Mouse (Mus musculus): Measurements from ENCODE around the gene Sec23a. TPM values are rescaled to one million over a fixed set of nuclear protein-coding genes. Genes with fewer than 3 reads are reported as not detected.
"Not testable (repeated sequence)": the region's sequence is repeated elsewhere in the genome, so short reads cannot be mapped to it uniquely, and the experiment has no call there.

The Sec23a gene
- polyA plus RNA-seq, 1 experiment from 2014 or later: 25.7 TPM

- peaks cover 47% of the 10 kb centered on the region for H3K36me3 ChIP-seq (replicated peaks)
- WGBS (ENCODE audit: insufficient replicate concordance): 47% methylated on average over 6 of the region's 6 CpGs
Measured at GRCm38 (mm10) chr12:58981178-58981661, 30.6 kb downstream of the Sec23a start.

GRCm38 (mm10) chr12:58976966-58977365 is 34.9 kb downstream of the Sec23a start:
- Histone ChIP-seq H3K9me3 (replicated peaks) (no peaks in the 10 kb centered on the region), H3K4me1 (replicated peaks) (peaks cover 12% of the 10 kb centered on the region), H3K27ac (replicated peaks) (no peak overlapping the region), H3K27me3 (no peaks in the 10 kb centered on the region), H3K4me3 (replicated peaks) (no peak overlapping the region), H3K4me2 (no peak overlapping the region), H3K9ac (no peak overlapping the region), H3K36me3 (replicated peaks) (peaks cover 37% of the 10 kb centered on the region)
- ATAC-seq (ENCODE audit: insufficient read depth): no peak
- 71% methylated on average over 2 of the region's 2 CpGs for WGBS (ENCODE audit: insufficient replicate concordance)

More at GRCm38 (mm10) chr12:58981178-58981661, 30.6 kb downstream of the Sec23a start:
- Histone ChIP-seq H3K4me2 (peak overlapping the region; percentile 23; the same call in 1 of the 2 replicates), H3K4me1 (replicated peaks) (peaks cover 13% of the 10 kb centered on the region), H3K27ac (replicated peaks) (peak overlapping the region; percentile 45; the same call in 1 of the 2 replicates)
- H3K9ac ChIP-seq; H3K4me3 ChIP-seq (replicated peaks); H3K27me3 ChIP-seq; H3K9me3 ChIP-seq (replicated peaks): not testable (repeated sequence)
- peak; percentile 70 for ATAC-seq (ENCODE audit: insufficient read depth)

DNA sequence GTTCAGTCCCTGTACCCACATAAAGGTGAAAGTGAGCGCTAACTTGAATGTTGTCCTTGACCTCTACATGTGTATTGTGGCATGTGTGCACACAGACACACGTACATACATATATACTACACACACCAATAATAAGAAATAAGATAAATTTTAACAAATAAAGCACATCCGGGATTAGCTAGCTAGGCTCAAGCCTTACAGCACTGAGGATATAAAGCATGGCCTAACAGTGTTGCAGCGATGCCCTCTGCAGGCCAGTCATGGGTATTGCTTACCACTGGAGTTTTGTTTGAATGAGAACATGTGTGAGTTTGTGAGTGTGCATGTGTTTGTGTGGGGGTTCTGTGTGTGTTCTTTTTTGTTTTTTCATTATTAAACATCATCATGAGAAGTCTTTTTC is 47.2 kb downstream of the Sec23a start:
- H3K4me1 ChIP-seq (replicated peaks): no peaks in the 10 kb centered on the region
- no peak for ATAC-seq (ENCODE audit: insufficient read depth)
- H3K27ac ChIP-seq (replicated peaks): no peak overlapping the region
- no peak overlapping the region for H3K4me2 ChIP-seq
- no peak overlapping the region for H3K4me3 ChIP-seq (replicated peaks)
- peaks cover 19% of the 10 kb centered on the region for H3K36me3 ChIP-seq (replicated peaks)
- 59% methylated on average over 4 of the region's 4 CpGs for WGBS (ENCODE audit: insufficient replicate concordance)
- no peaks in the 10 kb centered on the region for H3K9me3 ChIP-seq (replicated peaks)
- H3K27me3 ChIP-seq: no peaks in the 10 kb centered on the region
- no peak overlapping the region for H3K9ac ChIP-seq

DNA sequence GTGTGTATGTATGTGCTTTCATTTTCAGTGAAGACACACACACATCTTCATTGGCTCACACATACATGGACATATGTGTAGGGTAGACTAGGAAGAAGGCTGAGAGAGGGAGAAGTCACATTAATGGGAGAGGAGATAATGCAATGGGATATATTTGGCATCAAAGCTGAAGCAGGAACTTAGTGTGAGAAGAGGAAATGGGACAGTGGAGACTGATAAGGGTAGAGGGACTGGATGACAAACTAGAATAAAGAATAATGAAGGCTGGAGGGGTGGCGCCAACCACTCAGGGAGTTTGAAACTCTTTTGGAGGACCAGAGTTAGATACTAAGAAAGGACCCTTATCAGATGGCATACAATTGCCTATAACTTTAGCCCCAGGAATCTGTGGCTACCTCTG is 51.0 kb downstream of the Sec23a start:
- no peaks in the 10 kb centered on the region for H3K27me3 ChIP-seq
- H3K9me3 ChIP-seq (replicated peaks): no peaks in the 10 kb centered on the region
- peaks cover 9% of the 10 kb centered on the region for H3K36me3 ChIP-seq (replicated peaks)
- no peak overlapping the region for H3K4me2 ChIP-seq
- WGBS (ENCODE audit: insufficient replicate concordance): 26% methylated on average over 1 of the region's 1 CpGs
- ATAC-seq (ENCODE audit: insufficient read depth): no peak
- no peak overlapping the region for H3K27ac ChIP-seq (replicated peaks)
- no peak overlapping the region for H3K4me3 ChIP-seq (replicated peaks)
- no peak overlapping the region for H3K9ac ChIP-seq
- no peaks in the 10 kb centered on the region for H3K4me1 ChIP-seq (replicated peaks)

GRCm38 (mm10) chr12:58956624-58957023 is 55.2 kb downstream of the Sec23a start:
- Histone ChIP-seq H3K4me2 (no peak overlapping the region), H3K36me3 (replicated peaks) (no peaks in the 10 kb centered on the region), H3K9me3 (replicated peaks) (no peaks in the 10 kb centered on the region), H3K27ac (replicated peaks) (no peak overlapping the region), H3K9ac (no peak overlapping the region), H3K27me3 (no peaks in the 10 kb centered on the region), H3K4me1 (replicated peaks) (no peaks in the 10 kb centered on the region), H3K4me3 (replicated peaks) (no peak overlapping the region)
- ATAC-seq (ENCODE audit: insufficient read depth): no peak
- 54% methylated on average over 7 of the region's 7 CpGs for WGBS (ENCODE audit: insufficient replicate concordance)

DNA sequence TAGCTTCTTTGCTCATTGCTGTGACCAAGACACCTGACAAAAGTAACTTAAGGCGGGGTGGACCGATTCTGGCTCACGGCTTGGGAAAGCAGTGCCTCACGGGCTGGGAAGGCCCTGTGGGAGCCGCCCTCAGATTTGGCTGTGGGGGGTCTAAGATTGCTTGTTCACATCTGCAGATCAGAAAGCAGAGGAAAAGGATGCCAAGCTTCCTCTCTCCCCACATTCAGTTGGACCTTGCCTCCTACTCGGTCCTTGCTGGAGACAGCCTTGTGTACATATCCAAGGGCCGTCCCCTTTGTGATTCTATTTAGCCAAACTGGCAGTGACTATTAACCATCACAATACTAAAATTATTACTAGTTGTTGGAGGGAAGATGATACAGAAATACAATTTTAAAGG is 55.7 kb downstream of the Sec23a start:
- no peaks in the 10 kb centered on the region for H3K27me3 ChIP-seq
- WGBS (ENCODE audit: insufficient replicate concordance): 71% methylated on average over 7 of the region's 7 CpGs
- no peak for ATAC-seq (ENCODE audit: insufficient read depth)
- H3K9me3 ChIP-seq (replicated peaks): no peaks in the 10 kb centered on the region
- H3K27ac ChIP-seq (replicated peaks): no peak overlapping the region
- no peaks in the 10 kb centered on the region for H3K4me1 ChIP-seq (replicated peaks)
- no peak overlapping the region for H3K4me3 ChIP-seq (replicated peaks)
- H3K9ac ChIP-seq: no peak overlapping the region
- H3K36me3 ChIP-seq (replicated peaks): no peaks in the 10 kb centered on the region
- H3K4me2 ChIP-seq: no peak overlapping the region

DNA sequence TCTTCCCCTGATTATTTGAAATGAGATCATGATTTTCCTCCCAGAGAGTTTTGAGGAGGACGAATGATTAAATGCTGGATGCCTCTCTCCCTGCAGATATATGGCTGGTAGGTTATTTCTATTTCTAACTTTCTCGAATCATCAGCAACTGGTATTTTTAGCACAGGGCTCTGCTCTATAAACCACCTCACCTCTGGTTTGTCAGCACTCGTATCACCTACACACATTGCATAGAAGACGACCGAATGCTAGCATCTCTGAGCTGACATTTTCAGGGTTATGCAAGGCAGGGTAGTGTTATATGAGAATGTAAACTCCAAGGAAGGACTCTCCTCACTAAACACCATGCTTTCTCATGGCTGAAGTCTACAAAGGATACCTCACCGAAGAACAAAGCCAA is 63.9 kb downstream of the Sec23a start:
- no peak overlapping the region for H3K27ac ChIP-seq (replicated peaks)
- ATAC-seq (ENCODE audit: insufficient read depth): no peak
- no peak overlapping the region for H3K4me2 ChIP-seq
- H3K27me3 ChIP-seq: no peaks in the 10 kb centered on the region
- H3K36me3 ChIP-seq (replicated peaks): no peaks in the 10 kb centered on the region
- WGBS (ENCODE audit: insufficient replicate concordance): 67% methylated on average over 6 of the region's 6 CpGs
- no peaks in the 10 kb centered on the region for H3K4me1 ChIP-seq (replicated peaks)
- H3K4me3 ChIP-seq (replicated peaks): no peak overlapping the region
- no peaks in the 10 kb centered on the region for H3K9me3 ChIP-seq (replicated peaks)
- no peak overlapping the region for H3K9ac ChIP-seq

DNA sequence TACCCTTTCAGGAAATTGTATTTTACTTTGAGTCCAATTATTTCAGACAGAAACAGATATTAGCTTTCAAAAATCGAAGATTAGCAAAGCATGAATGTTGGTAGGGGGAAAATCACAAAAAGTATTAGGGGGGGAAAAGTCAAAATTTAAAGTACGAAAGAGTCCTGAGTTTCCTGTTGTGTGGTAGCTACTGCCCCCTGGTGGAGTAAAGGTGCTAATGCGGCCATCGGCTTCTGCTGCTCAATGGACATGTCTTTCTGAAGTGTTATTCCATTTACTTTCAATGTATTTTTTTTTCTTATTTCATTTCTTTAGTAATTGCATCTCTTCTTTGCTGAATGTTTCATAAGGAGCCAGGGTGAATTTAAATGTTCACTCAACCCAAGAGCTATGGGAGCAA is 64.6 kb downstream of the Sec23a start:
- ATAC-seq (ENCODE audit: insufficient read depth): no peak
- 17% methylated on average over 4 of the region's 4 CpGs for WGBS (ENCODE audit: insufficient replicate concordance)

GRCm38 (mm10) chr12:58942544-58942943 is 69.3 kb downstream of the Sec23a start:
- Histone ChIP-seq H3K9me3 (replicated peaks) (no peaks in the 10 kb centered on the region), H3K4me2 (no peak overlapping the region), H3K36me3 (replicated peaks) (no peaks in the 10 kb centered on the region), H3K27me3 (no peaks in the 10 kb centered on the region), H3K9ac (no peak overlapping the region), H3K4me1 (replicated peaks) (no peaks in the 10 kb centered on the region), H3K27ac (replicated peaks) (no peak overlapping the region), H3K4me3 (replicated peaks) (no peak overlapping the region)
- 55% methylated on average over 4 of the region's 4 CpGs for WGBS (ENCODE audit: insufficient replicate concordance)
- no peak for ATAC-seq (ENCODE audit: insufficient read depth)

More for the DNA sequence above, 64.6 kb downstream of the Sec23a start:
- Histone ChIP-seq H3K4me2 (no peak overlapping the region), H3K27me3 (no peaks in the 10 kb centered on the region), H3K4me1 (replicated peaks) (no peaks in the 10 kb centered on the region), H3K9ac (no peak overlapping the region), H3K9me3 (replicated peaks) (no peaks in the 10 kb centered on the region), H3K36me3 (replicated peaks) (no peaks in the 10 kb centered on the region), H3K27ac (replicated peaks) (no peak overlapping the region), H3K4me3 (replicated peaks) (no peak overlapping the region)

GRCm38 (mm10) chr12:58934580-58934979 is 77.2 kb downstream of the Sec23a start:
- H3K27me3 ChIP-seq: no peaks in the 10 kb centered on the region
- no peak overlapping the region for H3K4me2 ChIP-seq
- ATAC-seq (ENCODE audit: insufficient read depth): no peak
- no peaks in the 10 kb centered on the region for H3K36me3 ChIP-seq (replicated peaks)
- no peaks in the 10 kb centered on the region for H3K4me1 ChIP-seq (replicated peaks)
- 22% methylated on average over 4 of the region's 4 CpGs for WGBS (ENCODE audit: insufficient replicate concordance)
- no peak overlapping the region for H3K4me3 ChIP-seq (replicated peaks)
- no peak overlapping the region for H3K27ac ChIP-seq (replicated peaks)
- H3K9ac ChIP-seq: no peak overlapping the region
- H3K9me3 ChIP-seq (replicated peaks): no peaks in the 10 kb centered on the region

DNA sequence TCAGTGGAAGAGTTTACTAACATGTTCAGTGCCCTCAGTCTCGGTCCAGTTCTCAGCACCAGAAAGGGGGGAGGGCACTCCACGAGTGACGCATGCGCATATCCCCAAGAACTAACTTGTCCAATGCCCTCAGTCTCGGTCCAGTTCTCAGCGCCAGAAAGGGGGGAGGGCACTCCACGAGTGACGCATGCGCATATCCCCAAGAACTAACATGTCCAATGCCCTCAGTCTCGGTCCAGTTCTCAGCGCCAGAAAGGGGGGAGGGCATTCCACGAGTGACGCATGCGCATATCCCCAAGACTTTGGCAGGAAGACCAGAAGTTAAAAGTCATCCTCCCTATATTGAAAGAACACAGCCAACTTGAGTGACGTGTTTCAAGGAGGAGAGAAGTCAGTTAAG is 86.8 kb downstream of the Sec23a start:
- H3K9ac ChIP-seq: no peak overlapping the region
- ATAC-seq (ENCODE audit: insufficient read depth): no peak
- no peak overlapping the region for H3K27ac ChIP-seq (replicated peaks)
- H3K36me3 ChIP-seq (replicated peaks): no peaks in the 10 kb centered on the region
- no peaks in the 10 kb centered on the region for H3K27me3 ChIP-seq
- no peaks in the 10 kb centered on the region for H3K9me3 ChIP-seq (replicated peaks)
- no peak overlapping the region for H3K4me2 ChIP-seq
- WGBS (ENCODE audit: insufficient replicate concordance): 78% methylated on average over 15 of the region's 15 CpGs
- H3K4me3 ChIP-seq (replicated peaks): no peak overlapping the region
- H3K4me1 ChIP-seq (replicated peaks): no peaks in the 10 kb centered on the region

DNA sequence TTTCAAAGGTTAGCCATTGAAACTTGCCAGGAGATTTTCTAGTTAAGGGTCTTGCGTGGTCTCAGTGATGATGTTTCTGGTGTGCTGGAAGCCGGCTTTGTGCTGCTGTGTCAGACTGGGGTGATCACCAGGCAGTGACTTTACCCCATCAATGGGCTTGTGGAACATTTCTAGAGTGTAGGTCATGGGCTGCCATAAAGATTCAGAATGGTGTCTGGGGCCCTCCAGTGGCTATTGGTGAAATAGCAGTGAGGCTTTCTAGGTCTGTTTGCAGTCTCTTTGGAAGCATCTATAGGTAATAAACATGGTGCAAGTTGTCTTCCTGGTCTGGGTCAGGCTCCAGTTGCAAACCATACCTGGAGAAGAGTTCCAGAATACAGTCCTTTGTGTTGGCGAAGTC is 87.8 kb downstream of the Sec23a start:
- WGBS (ENCODE audit: insufficient replicate concordance): 60% methylated on average over 3 of the region's 3 CpGs
- Histone ChIP-seq H3K9me3 (replicated peaks) (no peaks in the 10 kb centered on the region), H3K4me3 (replicated peaks) (no peak overlapping the region), H3K36me3 (replicated peaks) (no peaks in the 10 kb centered on the region), H3K4me2 (no peak overlapping the region), H3K9ac (no peak overlapping the region), H3K27me3 (no peaks in the 10 kb centered on the region), H3K27ac (replicated peaks) (no peak overlapping the region), H3K4me1 (replicated peaks) (no peaks in the 10 kb centered on the region)
- ATAC-seq (ENCODE audit: insufficient read depth): no peak
